Mouse (Mus musculus): ENCODE measurements around the gene Itsn2.

GRCm38 (mm10) chr12:4624201-4624600 is 31.8 kb downstream of the Itsn2 start:
- TF ChIP-seq CTCF (IDR thresholded peaks at IDR 0.05; ENCODE audit: low read depth) (no peak), EP300 (optimal IDR thresholded peaks at IDR 0.05) (no peak)

Data from stomach, postnatal 0 days (tissue).